Mouse (Mus musculus) G1E (cell line): ENCODE measurements around the gene Dnajc6. TPM values are rescaled to one million over a fixed set of nuclear protein-coding genes. Genes with fewer than 3 reads are reported as not detected.

Experiments used
- ATAC-seq: 2 replicates; pipeline ENCODE4 v1.8.0; 2016; ENCODE audit warnings: mild to moderate bottlenecking; ENCODE audit not compliant: insufficient number of reproducible peaks, poor library complexity, low FRiP score, severe bottlenecking; ENCODE audit errors: extremely low read depth
- DNase-seq: peaks from one replicate; pipeline ENCODE4 v3.0.0; 2012; ENCODE audit warnings: low spot score
- H3K27me3 ChIP-seq: 2 replicates; pipeline ENCODE4 v1.6.1; 2012; ENCODE audit warnings: mild to moderate bottlenecking, low read length, inconsistent platforms; ENCODE audit not compliant: insufficient read depth
- H3K36me3 ChIP-seq: replicated peaks from 2 replicates; pipeline ENCODE3; 2012; ENCODE audit warnings: mild to moderate bottlenecking, inconsistent platforms
- H3K4me1 ChIP-seq: 2 replicates; pipeline ENCODE4 v1.6.1; 2012; ENCODE audit warnings: low read depth, low read length, inconsistent platforms, mixed read lengths; ENCODE audit not compliant: insufficient read depth
- H3K4me3 ChIP-seq: 2 replicates; pipeline ENCODE4 v1.5.1; 2012; ENCODE audit warnings: low read depth, mild to moderate bottlenecking, inconsistent platforms, low read length, moderate library complexity, mixed read lengths
- H3K9me3 ChIP-seq: replicated peaks from 2 replicates; pipeline ENCODE4 v1.6.1; 2012; ENCODE audit warnings: inconsistent platforms
- CTCF ChIP-seq: IDR thresholded peaks from 2 replicates; pipeline ENCODE4 v1.5.1; 2012; ENCODE audit warnings: low read depth, low read length, inconsistent platforms, mixed read lengths
- GATA1 ChIP-seq: IDR thresholded peaks from 2 replicates; pipeline ENCODE4 v1.6.1; 2012; ENCODE audit warnings: borderline replicate concordance, low read length, inconsistent platforms, mixed read lengths
- GATA2 ChIP-seq: IDR thresholded peaks from 2 replicates; pipeline ENCODE4 v1.6.1; 2012; ENCODE audit warnings: low read depth, low read length, inconsistent platforms, borderline replicate concordance
- POLR2AphosphoS5 ChIP-seq: IDR thresholded peaks from 2 replicates; pipeline ENCODE4 v1.6.1; 2012; ENCODE audit warnings: low read depth, low read length, inconsistent platforms; ENCODE audit not compliant: insufficient replicate concordance
- TAL1 ChIP-seq: conservative IDR thresholded peaks from 2 replicates; pipeline ENCODE4 v1.6.1; 2012; ENCODE audit warnings: low read depth, low read length, inconsistent platforms, mixed read lengths
- polyA plus RNA-seq: library from polyadenylated mRNA; stranded (reverse); fragments of >175 nt; gene quantifications from 2 replicates; pipeline ENCODE4 v1.2.3, GENCODE M21; 2012
- total RNA-seq, 2 experiments: library from RNA; stranded (forward) in 1 of 2; stranded (reverse) in 1 of 2; fragments of 200-1000 nt in 1 of 2; fragments of >200 nt in 1 of 2; fragmentation: Nextera tagmentation in 1 of 2; gene quantifications; 2 replicates each; pipeline ENCODE4 v1.2.3; 2014 to 2017

The Dnajc6 gene
- total and polyA plus RNA-seq, 3 experiments, result 0.05 TPM; not detected in 2

DNA sequence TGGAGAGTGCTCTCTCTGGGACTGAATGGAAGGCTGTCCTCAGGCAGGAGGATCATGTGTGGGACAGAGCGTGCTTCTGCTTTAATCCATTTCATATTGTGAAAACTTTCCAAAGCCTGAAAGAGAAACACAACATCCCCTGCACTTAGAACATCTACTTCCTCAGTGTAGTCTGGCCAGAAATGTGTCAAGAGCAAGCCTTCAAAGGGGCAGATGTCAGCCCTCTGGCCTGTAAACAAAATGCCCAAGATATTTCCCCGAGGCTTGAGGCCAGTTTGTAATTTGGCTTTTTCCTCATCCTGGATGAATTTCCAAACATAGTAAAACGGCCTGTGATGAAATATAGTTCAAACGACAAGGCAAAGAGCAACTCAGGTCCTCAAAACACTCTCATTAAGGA, 179.3 kb downstream of the Dnajc6 start:
- no peak overlapping the region for H3K4me3 ChIP-seq
- DNase-seq (no peak), ATAC-seq (no peak)
- no peaks in the 10 kb centered on the region for H3K36me3 ChIP-seq
- H3K9me3 ChIP-seq, result no peaks in the 10 kb centered on the region
- TF ChIP-seq TAL1 (no peak), GATA2 (no peak), GATA1 (no peak), POLR2AphosphoS5 (no peak), CTCF (no peak)
- no peaks in the 10 kb centered on the region for H3K4me1 ChIP-seq
- peaks cover 3% of the 10 kb centered on the region; the same call in 1 of the 2 replicates for H3K27me3 ChIP-seq

DNA sequence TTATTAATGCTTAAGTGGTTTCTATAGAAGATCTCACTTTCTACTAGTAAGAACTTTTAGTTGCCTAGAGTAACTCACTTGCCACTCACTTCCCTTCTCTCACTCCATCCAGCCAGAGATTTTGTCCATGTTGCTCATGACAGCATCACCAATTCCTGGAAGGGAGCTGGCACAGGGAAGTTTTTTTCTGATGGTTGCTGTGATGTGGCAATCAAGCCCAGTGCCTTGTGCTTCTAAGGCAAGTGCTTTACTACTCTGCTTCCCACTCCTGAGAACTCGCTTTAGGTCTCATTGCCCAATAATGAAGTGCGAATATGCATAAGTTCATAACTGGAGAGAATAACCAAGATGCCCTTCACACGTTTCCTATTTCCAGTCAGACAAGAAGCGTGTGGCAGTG, 186.2 kb downstream of the Dnajc6 start:
- H3K36me3 ChIP-seq, result no peaks in the 10 kb centered on the region
- 0 out of 2 replicates have a peak, but pooled peaks cover 2% of the 10 kb centered on the region for H3K4me1 ChIP-seq
- H3K9me3 ChIP-seq, result no peaks in the 10 kb centered on the region
- TF ChIP-seq TAL1 (no peak), POLR2AphosphoS5 (no peak), GATA2 (no peak), CTCF (no peak), GATA1 (no peak)
- DNase-seq, result no peak
- H3K27me3 ChIP-seq, result no peaks in the 10 kb centered on the region; the same call in 1 of the 2 replicates
- no peak for ATAC-seq
- H3K4me3 ChIP-seq, result no peak overlapping the region

DNA sequence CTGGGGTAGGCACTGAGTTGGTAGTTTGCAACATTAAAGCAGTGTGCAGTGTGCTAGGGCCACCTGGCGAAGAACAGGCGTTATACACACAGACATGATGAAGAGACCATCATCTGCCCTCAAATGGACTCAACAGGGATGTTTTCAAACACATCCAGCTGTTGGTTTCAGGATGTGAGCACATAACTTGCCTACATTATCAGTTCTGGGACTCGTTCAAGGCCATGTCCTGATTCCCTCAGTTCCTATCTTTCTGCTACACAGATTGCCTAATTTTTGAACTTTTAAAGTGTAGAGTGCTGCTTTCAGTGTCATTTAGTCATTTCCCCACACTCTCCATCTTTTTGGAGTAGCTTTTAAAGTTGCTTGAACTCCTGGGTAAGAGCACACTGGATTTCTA, 186.6 kb downstream of the Dnajc6 start:
- DNase-seq (no peak), ATAC-seq (no peak)
- H3K9me3 ChIP-seq, result no peaks in the 10 kb centered on the region
- 0 out of 2 replicates have a peak, but pooled peaks cover 2% of the 10 kb centered on the region for H3K4me1 ChIP-seq
- H3K4me3 ChIP-seq, result no peak overlapping the region
- no peaks in the 10 kb centered on the region; the same call in 1 of the 2 replicates for H3K27me3 ChIP-seq
- H3K36me3 ChIP-seq, result no peaks in the 10 kb centered on the region
- no peak for TF ChIP-seq GATA1
- TF ChIP-seq TAL1, result no peak
- no peak for TF ChIP-seq POLR2AphosphoS5
- TF ChIP-seq CTCF, result no peak
- TF ChIP-seq GATA2, result no peak

DNA sequence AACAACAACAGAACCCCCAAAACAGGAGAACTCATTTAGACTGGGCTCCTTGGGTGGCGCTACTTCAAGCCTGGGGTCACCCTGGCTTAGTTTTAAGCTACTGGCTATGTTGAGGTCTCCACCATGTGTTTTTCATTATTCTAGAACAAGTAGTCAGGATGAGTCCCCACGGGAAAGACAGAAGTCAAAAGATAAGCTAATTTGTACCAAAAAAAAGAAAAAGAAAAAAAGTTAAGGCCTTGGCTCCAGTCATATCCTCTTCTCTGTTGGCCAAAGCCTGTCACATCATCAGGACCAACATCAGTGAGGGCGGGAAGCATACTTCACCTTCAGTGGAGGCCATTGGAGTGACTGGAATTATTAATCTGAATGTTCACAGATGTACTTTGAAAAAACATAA, 188.4 kb downstream of the Dnajc6 start:
- Histone ChIP-seq H3K4me3 (no peak overlapping the region), H3K36me3 (no peaks in the 10 kb centered on the region), H3K9me3 (no peaks in the 10 kb centered on the region), H3K4me1 (0 out of 2 replicates have a peak, but pooled peaks cover 2% of the 10 kb centered on the region), H3K27me3 (no peaks in the 10 kb centered on the region; the same call in 1 of the 2 replicates)
- ATAC-seq (no peak), DNase-seq (no peak)
- TF ChIP-seq GATA2 (no peak), CTCF (no peak), TAL1 (no peak), POLR2AphosphoS5 (no peak), GATA1 (no peak)

DNA sequence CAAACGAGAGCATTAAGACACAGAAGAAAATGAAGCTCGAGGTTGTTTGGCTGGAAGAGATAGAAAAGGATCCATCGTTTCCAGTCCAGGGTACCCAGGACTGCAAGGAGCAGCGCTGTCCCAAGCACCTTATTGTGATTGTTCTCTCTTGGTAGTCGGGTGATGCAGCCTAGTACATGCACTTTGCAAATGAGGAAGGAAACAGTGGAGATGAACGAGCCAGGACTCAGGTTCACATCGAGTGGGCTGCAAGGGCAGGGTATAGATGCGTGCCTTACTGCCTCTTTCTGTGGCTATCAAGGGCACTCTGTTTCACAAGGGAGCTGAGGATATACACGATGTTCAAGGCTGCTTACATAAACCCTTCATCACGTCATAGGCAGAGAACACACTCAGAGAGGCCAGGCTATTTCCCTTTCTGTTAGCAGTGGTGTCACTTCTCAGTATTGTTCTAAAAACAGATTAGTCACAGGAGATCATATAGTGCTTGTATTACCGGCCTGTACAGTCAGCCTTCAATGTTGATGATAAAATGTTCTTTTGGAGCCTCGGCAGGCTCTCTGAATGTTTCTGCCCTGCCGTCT, 189.9 kb downstream of the Dnajc6 start:
- TF ChIP-seq GATA1, result no peak
- TF ChIP-seq TAL1, result no peak
- Histone ChIP-seq H3K9me3 (no peaks in the 10 kb centered on the region), H3K27me3 (no peaks in the 10 kb centered on the region; the same call in 1 of the 2 replicates), H3K36me3 (no peaks in the 10 kb centered on the region), H3K4me3 (no peak overlapping the region), H3K4me1 (0 out of 2 replicates have a peak, but pooled peaks cover 2% of the 10 kb centered on the region)
- DNase-seq (no peak), ATAC-seq (no peak)

DNA sequence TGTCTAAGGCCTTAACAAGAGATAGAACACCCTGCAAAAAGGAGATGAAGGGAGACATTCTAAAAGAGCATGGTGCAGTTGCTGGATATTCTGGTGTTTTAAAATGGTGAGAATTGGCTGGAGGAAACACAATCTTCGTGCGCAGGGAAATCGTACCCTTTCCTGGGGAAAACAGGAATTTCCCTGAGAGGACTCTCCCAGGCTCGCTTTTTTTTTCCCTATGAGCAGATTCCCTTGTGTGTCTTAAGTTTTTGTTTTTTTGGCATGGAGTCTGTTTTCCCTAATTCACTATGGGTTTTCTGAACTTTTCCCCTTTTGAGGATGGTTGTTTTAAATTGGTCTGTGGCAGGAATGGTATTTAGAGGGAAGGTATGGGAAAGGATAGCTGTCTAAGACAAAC, 192.8 kb downstream of the Dnajc6 start:
- DNase-seq, result no peak
- no peaks in the 10 kb centered on the region for H3K27me3 ChIP-seq
- H3K36me3 ChIP-seq, result no peaks in the 10 kb centered on the region
- 0 out of 2 replicates have a peak, but pooled peaks cover 2% of the 10 kb centered on the region for H3K4me1 ChIP-seq
- no peaks in the 10 kb centered on the region for H3K9me3 ChIP-seq
- H3K4me3 ChIP-seq, result no peak overlapping the region
- TF ChIP-seq TAL1, result no peak
- no peak for TF ChIP-seq POLR2AphosphoS5
- TF ChIP-seq CTCF, result no peak
- no peak for TF ChIP-seq GATA2
- no peak for TF ChIP-seq GATA1
- no peak for ATAC-seq
